Mouse (Mus musculus) heart, postnatal 4 days (tissue): Measurements from ENCODE around the gene Cdkn2aipnl. TPM values are rescaled to one million over a fixed set of nuclear protein-coding genes. Genes with fewer than 3 reads are reported as not detected.

Experiments
- DNase-seq: peaks from one replicate; pipeline ENCODE4 v3.0.0; 2021
- total RNA-seq, 2 experiments: library from RNA; stranded (reverse); gene quantifications; 2 replicates each; pipeline ENCODE4 v1.2.3; 2021

Cdkn2aipnl gene
- total RNA-seq, 2 experiments from 2014 or later, result 25.4 to 30.7 TPM

DNA sequence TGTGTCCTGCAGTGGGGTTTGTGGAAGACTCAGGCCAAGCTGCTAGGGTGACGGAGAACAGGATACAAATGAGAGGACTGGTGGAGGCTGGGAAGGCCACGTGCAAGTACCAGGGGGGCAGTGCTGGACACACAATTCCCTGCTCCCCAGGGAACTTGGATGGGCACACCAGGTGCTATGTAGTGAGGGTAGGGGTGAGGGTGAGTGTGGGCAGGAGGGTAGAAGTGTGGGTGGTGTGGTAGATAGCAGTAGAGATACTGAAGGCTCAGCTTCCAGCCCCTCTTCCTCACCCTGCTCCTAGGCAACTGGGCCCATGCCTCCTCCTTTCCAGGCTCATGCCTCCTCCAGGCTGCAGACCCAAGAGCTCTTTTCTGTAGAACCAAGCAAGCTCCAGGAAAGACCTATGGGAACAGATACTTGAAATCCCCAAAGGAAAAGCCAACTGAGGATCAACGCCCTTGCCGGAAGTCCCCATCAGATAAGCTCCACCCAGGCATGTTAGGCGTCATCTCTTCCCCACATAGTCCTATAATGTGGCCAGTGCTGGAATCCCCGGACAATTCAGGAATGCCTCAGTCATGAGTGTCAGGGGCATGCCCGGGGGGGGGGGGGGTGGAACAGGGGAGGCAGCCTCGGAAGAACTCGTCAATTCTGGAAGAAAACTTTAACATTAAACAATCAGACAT lies 18.2 kb upstream of the Cdkn2aipnl start:
- DNase-seq, result no peak

DNA sequence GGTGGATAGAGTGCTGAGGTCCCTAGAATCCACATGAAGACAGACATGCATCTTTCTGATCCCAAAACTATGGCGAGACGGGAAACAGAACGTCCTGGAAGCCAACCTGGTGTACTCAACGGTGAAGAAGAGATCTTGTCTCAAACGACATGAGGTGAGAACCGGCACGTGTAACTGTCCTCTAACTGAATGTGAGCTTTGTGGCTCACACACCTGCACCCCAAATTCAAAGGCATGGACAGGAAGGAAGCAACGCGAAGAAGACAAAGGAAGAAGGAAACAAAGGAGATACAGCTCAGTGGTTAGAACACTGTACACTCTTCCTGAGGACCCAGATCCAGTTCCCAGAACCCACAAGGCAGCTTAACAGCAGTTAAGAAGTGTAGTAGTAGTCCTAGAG lies 17.5 kb upstream of the Cdkn2aipnl start:
- DNase-seq, result no peak

DNA sequence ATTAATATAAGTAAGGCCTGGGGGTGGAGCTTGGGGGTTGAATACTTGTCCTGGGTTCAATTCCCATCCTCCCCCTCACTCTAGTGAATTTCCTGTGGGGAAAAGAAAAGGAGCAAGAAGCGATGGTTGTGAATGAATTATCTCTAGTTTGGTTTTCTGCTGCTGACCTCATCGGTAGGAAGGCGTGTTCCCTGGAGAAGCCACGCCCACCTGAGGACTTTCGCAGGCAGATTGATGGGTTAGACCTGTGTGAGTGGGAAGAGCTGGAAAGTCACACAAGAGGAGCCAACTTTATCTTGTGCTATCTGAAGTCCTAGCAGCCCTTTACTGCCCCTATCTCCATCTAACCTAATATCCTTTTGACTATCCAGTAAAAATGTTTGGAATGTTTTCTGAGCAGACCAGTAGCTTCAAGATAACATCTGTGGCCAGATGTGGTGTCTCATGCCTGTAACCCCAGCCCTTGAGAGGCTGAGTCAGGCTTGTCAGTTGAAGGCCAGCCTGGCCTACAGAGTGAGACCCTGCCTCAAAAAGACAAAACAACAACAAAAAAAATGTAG lies 15.5 kb upstream of the Cdkn2aipnl start:
- DNase-seq, result no peak

DNA sequence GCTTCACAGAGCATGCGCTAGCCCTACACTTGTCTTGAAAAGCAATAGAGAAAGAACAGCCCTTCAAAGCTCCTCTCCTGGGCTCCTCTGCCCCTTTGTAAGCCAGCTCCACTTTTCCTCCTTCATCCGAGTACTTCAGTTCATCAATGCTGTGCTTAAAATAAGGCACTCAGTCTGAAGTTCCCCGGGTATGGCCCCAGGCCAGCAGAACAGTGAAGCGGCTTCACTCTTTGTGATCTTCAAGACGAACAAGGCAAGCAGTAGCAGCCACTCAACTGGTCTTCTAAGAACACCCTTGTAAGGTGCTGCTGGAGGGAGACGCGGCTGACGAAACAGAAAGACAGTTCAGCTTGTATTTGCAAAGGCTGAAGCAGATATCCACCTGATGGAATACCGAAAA lies 11.3 kb upstream of the Cdkn2aipnl start:
- DNase-seq, result no peak

DNA sequence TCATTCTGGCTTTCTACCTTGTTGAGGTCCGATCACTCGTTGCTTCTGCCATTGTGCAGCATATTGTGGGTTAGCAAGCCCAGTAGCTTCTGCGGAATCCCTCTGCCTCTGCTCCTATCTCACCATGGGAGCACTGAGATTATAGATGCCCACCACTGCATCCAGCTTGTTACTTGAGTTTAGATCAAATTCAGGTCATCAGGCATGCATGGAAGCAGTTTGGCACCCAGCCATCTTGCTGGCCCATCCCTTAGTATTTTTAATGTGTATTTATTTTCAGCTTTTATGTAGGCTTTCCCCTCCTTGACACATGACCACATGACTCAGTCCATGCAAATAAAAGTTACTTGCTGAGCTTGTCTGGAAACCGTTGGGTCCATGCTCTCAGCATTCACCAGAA lies 9.7 kb upstream of the Cdkn2aipnl start:
- no peak for DNase-seq

DNA sequence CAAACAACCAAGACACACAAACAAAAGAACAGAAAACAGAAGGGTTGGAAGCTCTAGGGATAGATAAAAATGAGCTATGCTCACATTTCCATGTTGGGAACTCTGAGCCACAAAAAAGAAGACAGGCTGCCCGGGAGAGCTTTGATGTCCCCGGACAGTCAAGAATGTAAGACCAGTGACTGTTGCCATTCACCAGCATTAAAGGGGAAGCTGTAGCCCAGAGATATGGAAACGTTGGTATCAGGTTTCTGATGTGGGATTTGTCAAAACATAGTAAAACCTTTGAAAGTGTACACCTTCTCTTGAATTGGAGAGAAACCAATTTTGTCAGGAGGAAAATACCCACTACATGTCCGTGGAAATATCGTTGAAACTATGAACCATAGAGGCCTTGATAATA lies 8.0 kb upstream of the Cdkn2aipnl start:
- DNase-seq, result no peak

DNA sequence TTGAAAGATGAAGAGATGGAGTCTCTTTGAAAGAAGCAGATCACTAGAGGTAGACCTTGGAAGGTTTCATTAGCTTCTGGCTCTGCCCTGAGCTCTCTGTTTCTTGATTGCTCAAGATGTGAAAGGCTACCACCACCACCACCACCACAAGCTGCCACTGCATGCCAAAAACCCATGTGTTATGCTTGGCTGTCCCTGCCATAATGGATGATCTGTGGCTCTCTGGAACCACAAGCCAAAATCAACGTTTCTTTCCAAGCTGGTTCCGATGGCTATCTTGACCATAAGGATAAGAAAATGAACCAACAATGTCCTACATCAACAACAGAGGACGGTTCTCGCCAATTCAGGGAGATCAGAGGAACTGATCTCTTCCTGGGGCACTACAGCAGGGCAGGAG lies 7.4 kb upstream of the Cdkn2aipnl start:
- no peak for DNase-seq

DNA sequence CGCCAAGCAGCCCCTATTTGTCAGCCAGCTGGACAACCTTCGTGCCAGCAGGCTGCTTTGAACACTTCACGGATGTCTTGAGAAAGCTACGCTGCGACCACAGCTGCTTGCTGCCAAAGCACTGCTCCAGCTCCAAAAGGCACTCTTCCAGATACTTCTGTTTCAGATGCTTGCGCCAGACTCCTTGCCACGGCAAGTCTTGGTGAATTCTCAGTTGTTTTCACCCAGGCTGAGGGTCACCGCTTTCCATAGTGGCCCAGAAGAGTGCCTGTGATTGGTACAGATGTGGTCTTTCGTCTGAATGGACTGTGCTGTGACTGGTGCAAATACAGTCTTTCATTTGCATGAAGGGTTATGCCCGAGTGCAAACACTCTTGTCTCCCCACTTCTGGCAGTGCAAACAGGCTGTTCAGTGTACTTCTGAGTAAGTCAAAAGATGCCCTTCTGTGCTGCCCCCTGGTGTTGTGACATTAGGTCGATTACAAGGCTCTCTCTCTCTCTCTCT lies 6.4 kb upstream of the Cdkn2aipnl start:
- no peak for DNase-seq

DNA sequence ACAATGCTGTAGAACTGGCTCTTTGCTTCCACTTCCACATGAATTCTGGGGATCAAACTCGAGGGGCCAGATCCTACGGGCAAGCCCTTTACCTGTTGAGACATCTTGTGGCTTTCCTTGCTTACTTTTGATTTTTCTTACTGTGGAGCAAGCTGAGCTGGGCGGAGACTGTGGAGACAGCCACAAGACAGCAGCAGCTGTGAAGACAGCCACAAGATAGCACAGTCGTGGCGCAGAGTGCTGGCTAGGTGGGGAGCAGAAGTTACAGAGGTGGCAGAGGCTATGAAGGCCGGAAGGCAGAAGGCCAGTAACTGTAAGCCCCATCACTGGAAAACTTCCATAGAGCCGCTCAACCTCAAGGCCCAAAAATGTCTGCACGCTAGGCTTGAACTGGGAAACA lies 5.7 kb upstream of the Cdkn2aipnl start:
- DNase-seq, result no peak

DNA sequence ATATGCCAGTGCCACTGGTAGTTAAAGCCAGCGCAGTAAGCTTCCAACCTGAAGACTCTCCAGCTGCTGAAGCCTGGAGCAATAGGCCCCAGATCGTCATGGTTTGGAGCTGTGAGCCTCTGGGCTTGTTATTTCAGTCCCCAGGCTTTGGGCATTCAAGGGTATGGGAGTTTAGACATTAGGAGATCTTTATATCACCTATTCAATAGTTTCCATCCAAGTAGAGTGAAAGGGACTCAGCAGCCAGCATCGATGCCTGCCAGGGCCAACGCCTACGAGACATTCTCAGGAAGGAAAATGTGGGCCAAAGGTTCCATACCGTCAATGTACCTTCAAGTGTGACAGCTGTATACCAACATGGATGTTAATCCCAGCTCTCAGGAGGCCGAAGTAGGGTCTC lies 5.2 kb upstream of the Cdkn2aipnl start:
- no peak for DNase-seq

DNA sequence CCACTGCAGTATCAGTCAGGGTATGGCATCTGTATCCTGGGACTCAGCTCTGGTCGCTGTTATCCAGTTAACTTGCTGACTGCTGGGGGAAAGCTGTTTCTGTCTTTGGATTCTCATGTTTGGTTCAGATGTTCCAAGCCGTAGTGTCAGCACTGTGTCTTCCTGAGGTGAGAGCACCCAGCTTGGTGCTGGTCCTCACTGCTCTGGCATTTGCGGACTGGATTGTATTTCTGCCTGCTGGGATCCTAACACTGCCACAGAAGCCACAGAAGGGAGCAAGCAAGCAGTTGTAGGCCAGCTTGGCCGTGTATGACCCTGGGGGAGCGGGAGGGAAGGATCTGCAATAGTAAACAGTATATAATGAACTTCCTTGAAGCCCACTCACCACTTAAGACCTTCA lies 810 bp upstream of the Cdkn2aipnl start:
- DNase-seq, result no peak

DNA sequence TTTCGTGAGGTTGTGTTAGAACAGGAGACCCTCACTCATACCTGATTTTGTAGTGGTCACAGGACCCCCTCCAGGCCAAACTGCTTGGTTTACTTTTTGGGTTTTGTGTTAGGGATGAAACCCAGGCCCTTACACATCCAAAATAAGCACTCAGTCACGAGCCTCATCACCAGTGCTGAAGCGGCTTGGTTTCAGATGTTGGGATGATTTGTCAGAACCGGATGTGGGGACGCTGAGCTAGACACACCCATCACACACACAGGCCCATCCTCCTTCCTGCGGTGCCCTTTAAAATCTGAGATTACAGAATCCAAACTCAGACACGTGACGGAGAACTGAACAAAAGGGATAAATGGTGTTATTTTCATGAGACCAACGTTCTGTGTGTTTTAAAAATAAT lies 1.4 kb downstream of the Cdkn2aipnl start:
- no peak for DNase-seq

DNA sequence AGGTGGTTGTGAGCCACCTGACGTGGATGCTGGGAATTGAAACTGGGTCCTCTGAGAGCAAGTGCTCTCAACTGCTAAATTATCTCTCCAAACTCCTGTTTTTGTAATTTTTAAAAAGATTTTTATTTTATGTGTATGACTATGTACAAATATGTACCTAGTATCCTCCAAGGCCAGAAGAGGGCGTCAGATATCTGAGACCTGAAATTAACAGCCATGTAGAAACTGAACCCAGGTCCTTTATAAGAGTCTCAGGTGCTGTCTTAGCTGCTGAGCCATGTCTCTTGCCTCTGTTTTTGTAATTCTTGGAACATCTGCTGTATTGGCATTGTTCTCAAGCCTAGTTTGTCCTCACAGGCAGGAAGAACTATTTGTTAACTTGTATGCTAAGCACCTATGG lies 2.0 kb downstream of the Cdkn2aipnl start:
- DNase-seq, result no peak

DNA sequence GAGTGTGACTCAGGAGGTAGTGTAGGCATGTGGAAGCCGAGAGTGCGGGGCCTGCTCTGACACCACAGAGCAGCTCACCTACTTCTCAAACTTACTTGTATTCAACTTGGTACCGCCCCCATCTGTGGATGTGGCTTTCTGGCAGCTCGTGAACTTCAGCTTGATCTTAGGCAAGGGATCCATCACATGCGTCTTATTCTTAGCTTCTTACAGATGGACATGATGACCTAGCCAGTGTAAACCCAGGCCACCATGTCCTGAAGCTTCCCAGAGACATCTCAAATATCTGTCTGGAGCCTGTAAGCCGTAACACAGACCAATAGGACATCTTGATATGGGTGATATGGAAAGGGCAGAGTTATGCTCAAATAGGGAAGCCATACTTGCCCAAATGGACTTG lies 4.2 kb downstream of the Cdkn2aipnl start:
- DNase-seq, result no peak

DNA sequence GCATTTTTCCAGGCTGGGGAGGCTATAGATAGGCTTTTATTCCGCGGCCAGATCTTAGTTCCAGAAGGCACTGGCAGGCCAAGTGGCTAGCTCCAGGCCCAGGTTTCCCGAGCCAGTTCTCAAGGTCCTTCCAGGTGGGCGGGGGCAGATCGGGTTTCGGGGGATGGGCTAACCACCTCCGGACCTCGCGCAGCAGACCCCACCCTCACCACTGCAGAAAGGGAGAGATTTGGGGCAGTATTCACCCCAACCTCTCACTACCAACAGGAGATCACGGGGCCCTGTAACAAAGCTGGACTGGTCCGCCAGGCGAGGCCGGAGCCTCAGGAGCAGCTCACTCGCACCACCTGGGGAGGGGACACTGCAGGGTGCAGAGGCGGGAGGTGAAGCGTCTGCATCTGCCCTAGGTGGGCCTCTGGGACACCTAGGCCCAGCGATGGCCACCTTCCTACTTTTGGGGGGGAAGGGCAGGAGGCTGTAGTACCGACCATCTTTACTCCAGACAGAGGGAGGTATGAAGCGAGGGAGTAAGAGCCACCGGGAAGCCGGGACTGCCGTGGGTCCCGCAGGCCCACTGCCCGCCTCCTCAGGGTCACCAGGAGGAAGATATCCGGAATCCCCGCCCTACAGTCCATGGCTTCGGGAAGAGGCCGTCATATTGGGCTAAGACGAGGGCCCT lies 32.3 kb downstream of the Cdkn2aipnl start:
- peak; percentile 74 for DNase-seq

DNA sequence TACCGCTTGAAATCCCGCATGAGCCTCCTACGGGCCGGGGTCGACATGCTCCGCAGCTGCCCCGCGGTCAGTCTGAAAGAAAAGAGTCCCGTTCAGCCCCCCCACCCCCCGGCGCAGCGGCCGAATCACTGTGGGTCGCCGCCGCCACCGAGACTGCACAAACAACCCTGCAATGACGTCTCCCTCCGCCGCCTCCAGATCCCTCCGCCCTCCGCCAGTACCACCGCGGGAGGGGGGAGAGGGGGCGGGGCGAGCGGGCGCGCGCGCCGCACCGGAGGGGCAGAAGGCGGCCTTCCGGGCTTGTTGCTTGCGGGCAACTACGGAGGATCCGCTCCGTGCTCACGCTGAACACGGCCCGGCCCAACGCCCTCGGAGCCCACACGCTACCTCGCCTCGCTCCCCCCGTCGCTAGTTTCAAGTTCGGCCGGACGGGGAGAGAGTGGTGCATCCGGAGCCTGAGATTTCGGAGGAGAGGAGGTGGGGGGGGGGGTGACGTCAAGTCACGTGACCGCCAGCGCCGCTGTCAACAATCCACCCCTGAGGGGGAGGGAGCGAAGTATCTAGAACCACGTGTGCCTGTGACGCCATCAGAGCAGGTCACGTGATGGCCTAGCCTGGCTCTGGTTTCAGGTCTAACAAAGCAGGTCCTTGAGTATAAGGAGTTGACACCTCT lies 33.0 kb downstream of the Cdkn2aipnl start, which contains the start of gene Ube2b:
Gene Ube2b, minus strand, starts transcription at position 473 of the 673 bp plus-strand sequence.
- peak; percentile 96 for DNase-seq

DNA sequence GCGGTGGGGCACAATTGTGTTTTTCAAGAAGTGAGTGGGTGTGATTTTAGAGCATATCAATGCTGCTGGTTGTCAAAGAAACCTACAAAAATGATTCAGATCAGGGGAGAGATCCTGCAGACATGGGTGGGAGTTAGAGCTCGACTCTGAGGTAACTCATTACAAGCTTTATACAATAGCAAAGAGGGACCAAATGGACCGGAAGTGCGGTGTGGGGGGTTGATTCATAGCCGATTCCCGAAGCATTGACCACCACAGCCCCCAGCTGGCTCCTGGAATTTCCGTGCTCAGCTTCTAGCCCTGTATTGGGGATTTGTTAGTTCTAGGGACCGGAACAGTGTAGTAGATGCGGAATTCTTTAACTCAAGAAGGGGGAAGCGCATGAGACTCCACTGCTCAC lies 33.9 kb downstream of the Cdkn2aipnl start:
- DNase-seq, result no peak

DNA sequence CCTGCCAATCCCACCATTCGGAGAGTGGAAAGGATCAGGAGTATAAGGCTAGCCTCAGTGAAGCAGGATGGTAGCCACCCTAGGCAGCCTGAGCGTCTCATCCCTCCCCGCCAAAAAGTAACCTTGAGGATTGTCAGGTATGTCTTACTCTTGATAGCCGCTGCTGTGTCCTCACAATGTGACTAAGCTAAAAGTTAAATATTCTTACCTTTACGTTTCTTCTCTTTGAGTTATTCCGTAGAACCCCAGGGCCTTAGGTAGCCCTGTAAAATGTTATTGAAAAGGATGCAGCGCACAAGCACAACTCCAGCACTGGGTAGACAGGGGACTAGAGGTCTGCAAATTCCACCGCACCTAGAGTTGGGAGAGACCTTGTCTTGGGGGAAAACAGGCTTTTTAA lies 34.4 kb downstream of the Cdkn2aipnl start:
- no peak for DNase-seq

DNA sequence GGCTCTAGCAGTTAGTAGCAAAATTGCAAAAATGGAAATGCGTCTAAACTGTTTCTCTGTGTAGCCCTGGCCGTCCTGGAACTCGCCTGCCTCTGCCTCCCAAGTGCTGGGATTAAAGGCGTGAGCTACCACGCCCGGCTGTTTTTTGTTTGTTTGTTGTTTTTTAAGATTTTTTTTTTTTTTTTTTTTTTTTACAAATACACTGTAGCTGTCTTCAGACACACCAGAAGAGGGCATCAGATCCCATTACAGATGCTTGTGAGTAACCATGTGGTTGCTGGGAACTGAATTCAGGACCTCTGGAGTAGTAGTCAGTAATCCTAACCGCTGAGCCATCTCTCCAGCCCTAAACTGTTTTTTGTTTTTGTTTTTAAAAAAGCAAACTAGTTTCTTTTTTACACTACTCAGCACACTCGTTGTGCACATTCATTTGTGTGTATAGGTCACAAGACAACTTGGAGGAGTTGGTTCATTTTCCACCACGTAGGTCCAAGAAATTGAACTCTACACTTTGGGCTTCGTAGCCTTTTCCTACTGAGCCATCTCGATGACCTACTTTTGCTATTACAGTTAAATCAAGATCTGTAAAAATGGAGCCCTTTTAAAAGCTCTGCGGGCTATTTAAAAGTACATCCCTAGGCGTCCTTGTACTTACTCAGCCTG lies 35.5 kb downstream of the Cdkn2aipnl start:
- no peak for DNase-seq

DNA sequence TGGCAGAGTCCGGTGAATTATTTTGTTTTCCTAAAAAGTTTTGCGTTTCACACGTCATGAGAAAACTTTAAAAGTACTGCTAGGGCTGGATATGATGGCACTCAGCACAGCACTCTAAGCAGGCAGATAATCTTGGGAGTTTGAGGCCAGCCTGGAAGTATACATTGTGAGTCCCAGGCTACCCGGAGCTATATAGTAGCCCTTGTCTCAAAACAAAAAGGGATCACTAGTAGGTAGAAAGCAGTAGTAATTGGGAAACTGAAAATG lies 36.0 kb downstream of the Cdkn2aipnl start:
- DNase-seq, result no peak

DNA sequence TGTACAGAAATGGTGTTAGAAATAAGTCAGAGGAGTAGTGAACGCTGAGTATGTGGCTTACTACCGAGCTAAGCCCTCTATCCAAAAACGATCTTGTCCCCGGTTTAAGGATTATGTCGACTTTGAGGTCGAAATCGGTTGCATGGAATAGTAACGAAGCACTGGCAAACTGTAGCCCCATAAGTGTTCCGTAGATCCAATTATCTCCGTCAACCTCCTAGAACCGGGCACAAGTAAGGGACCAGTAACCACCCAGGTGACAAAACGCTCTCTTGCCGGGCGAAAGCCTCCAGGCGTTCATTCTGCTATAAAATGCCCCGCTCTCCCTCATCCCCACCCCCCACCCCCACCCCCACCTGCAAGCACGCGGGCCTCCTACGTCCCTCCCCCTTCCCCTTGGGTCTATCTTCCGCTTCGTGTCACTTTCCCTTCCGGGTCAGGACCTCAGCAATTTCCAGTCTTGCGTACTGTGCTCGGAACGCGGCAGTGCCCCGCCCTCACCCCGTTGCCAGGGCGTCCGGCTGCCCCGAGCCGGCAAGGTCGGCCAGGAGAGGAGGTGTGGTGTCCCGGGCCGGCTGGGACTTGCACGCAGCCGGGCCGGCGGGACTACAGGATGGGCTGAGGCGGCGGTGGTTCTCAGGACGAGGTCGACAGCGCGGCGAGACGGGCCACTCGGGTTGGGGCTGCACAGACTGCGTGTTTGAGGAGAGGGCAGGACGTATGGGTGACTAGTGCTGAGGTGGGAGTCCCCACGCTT lies 36.5 kb downstream of the Cdkn2aipnl start, which contains the start of gene Cdkl3:
Gene Cdkl3, plus strand, starts transcription at position 450 of the 757 bp plus-strand sequence.
- peak; percentile 96 for DNase-seq

DNA sequence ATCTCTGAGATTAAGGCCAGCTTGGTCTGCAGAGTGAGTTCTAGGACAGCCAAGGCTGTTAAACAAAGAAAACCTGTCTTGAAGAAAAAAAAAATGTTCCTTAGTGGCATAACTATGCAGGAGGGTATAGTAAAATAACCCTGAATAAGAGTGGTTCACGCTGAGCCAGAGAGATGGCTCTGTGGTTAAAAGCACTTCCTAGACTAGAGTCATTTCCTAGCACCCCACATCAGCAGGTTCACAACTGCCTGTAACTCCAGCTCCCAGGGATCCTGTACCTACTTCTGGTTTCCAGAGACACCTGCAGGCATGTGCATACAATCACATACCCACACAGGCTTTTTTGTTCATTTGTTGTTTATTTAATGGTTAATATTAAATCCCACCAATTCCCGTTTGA lies 38.1 kb downstream of the Cdkn2aipnl start:
- DNase-seq, result no peak
